Mouse (Mus musculus) heart, embryonic 11.5 days (tissue): ENCODE results near the gene Rtbdn. TPM values are rescaled to one million over a fixed set of nuclear protein-coding genes. Genes with fewer than 3 reads are reported as not detected.

ENCODE experiments used
- ATAC-seq: fragments of 200-750 bp; cut with Nextera tagmentation; replicated peaks from 2 replicates; pipeline ENCODE4 v1.8.0; 2017; ENCODE audit warnings: moderate library complexity; ENCODE audit not compliant: insufficient number of reproducible peaks, low FRiP score, low TSS enrichment
- H3K27ac ChIP-seq: fragments of 300-500 bp; sonication (generic); 2 replicates; pipeline ENCODE4 v1.5.1; 2014; ENCODE audit warnings: mild to moderate bottlenecking, low read depth, low read length
- H3K27me3 ChIP-seq: fragments of 300-500 bp; sonication (generic); 2 replicates; pipeline ENCODE4 v1.6.1; 2014; ENCODE audit warnings: mild to moderate bottlenecking, low read length, mixed read lengths; ENCODE audit not compliant: control insufficient read depth, insufficient read depth
- H3K36me3 ChIP-seq: fragments of 300-500 bp; sonication (generic); 2 replicates; pipeline ENCODE4 v1.6.1; 2014; ENCODE audit warnings: mild to moderate bottlenecking, low read length, moderate library complexity, mixed read lengths; ENCODE audit not compliant: control insufficient read depth, insufficient read depth
- H3K4me1 ChIP-seq: fragments of 300-500 bp; sonication (generic); 2 replicates; pipeline ENCODE4 v1.6.1; 2014; ENCODE audit warnings: low read length; ENCODE audit not compliant: control insufficient read depth, insufficient read depth
- H3K4me2 ChIP-seq: fragments of 300-500 bp; sonication (generic); 2 replicates; pipeline ENCODE4 v1.6.1; 2014; ENCODE audit warnings: mild to moderate bottlenecking, moderate library complexity
- H3K4me3 ChIP-seq: fragments of 300-500 bp; sonication (generic); 2 replicates; pipeline ENCODE4 v1.5.1; 2014; ENCODE audit warnings: low read depth, low read length
- H3K9ac ChIP-seq: fragments of 300-500 bp; sonication (generic); 2 replicates; pipeline ENCODE4 v1.6.1; 2014; ENCODE audit warnings: mild to moderate bottlenecking, low read depth, low read length, moderate library complexity
- H3K9me3 ChIP-seq: fragments of 300-500 bp; sonication (generic); replicated peaks from 2 replicates; pipeline ENCODE4 v1.6.1; 2016; ENCODE audit warnings: low read length; ENCODE audit not compliant: control insufficient read depth
- WGBS: fragments of 180-500 bp; shearing (Covaris S2); extraction: QIAGEN DNeasy Blood & Tissue Kit; methylation state at CpG from one replicate; pipeline ENCODE4 v1.1.7; 2014; ENCODE audit not compliant: insufficient replicate concordance; 5-methylcytosine and 5-hydroxymethylcytosine counted together
- polyA plus RNA-seq: library from polyadenylated mRNA; unstranded; fragments of >200 nt; fragmentation: Nextera tagmentation; extraction: Ambion mirVana; gene quantifications from 2 replicates; pipeline ENCODE4 v1.2.1, GENCODE M21; 2014

Gene Rtbdn
- polyA plus RNA-seq, 1 experiment from 2014 or later, result not detected

GRCm38 (mm10) chr8:84977435-84978247 is 30.9 kb downstream of the Rtbdn start:
- peaks cover 43% of the 10 kb centered on the region for H3K4me1 ChIP-seq
- WGBS, result under 1% methylated on average over 70 of the region's 70 CpGs
- peak overlapping the region; percentile 79 for H3K27ac ChIP-seq
- peak overlapping the region; percentile 60 for H3K4me3 ChIP-seq
- H3K27me3 ChIP-seq, result 0 out of 2 replicates have a peak, but pooled peaks cover 3% of the 10 kb centered on the region
- H3K4me2 ChIP-seq, result peak overlapping the region; percentile 98
- ATAC-seq, result no peak
- H3K9ac ChIP-seq, result peak overlapping the region; percentile 78
- H3K36me3 ChIP-seq, result no peaks in the 10 kb centered on the region
- H3K9me3 ChIP-seq, result no peaks in the 10 kb centered on the region

GRCm38 (mm10) chr8:84978248-84978940 is 31.6 kb downstream of the Rtbdn start, which contains the start of gene Junb:
TSS of gene Junb (minus strand) at chr8:84978718.
- 0 out of 2 replicates have a peak, but pooled peaks cover 3% of the 10 kb centered on the region for H3K27me3 ChIP-seq
- peak within 1 kb of the TSS; percentile 98 for H3K4me2 ChIP-seq
- H3K9me3 ChIP-seq, result no peaks in the 10 kb centered on the region
- peak; percentile 60 for ATAC-seq
- peaks cover 43% of the 10 kb centered on the region for H3K4me1 ChIP-seq
- H3K4me3 ChIP-seq, result peak within 1 kb of the TSS; percentile 60
- WGBS, result 1% methylated on average over 63 of the region's 63 CpGs
- H3K27ac ChIP-seq, result peak within 1 kb of the TSS; percentile 79
- H3K9ac ChIP-seq, result peak within 1 kb of the TSS; percentile 78
- H3K36me3 ChIP-seq, result no peaks in the 10 kb centered on the region

- ATAC-seq, result peak; percentile 11; the same call in 1 of the 2 replicates
- Histone ChIP-seq H3K27ac (0 out of 2 replicates have a peak overlapping the region, but pooled peaks have one; percentile 30), H3K27me3 (0 out of 2 replicates have a peak, but pooled peaks cover 3% of the 10 kb centered on the region), H3K4me1 (peaks cover 50% of the 10 kb centered on the region), H3K36me3 (no peaks in the 10 kb centered on the region), H3K9me3 (no peaks in the 10 kb centered on the region), H3K4me3 (peak overlapping the region; percentile 42), H3K4me2 (peak overlapping the region; percentile 98), H3K9ac (peak overlapping the region; percentile 67)
- WGBS, result 2% methylated on average over 39 of the region's 42 CpGs
Measured at GRCm38 (mm10) chr8:84979599-84980421, 33.0 kb downstream of the Rtbdn start.

- Histone ChIP-seq H3K9me3 (no peaks in the 10 kb centered on the region), H3K4me1 (peaks cover 54% of the 10 kb centered on the region), H3K27ac (no peak overlapping the region; the same call in 1 of the 2 replicates), H3K27me3 (0 out of 2 replicates have a peak, but pooled peaks cover 3% of the 10 kb centered on the region), H3K36me3 (no peaks in the 10 kb centered on the region), H3K4me2 (peak overlapping the region; percentile 98), H3K9ac (0 out of 2 replicates have a peak overlapping the region, but pooled peaks have one; percentile 3), H3K4me3 (no peak overlapping the region)
- ATAC-seq, result no peak
- WGBS, result 36% methylated on average over 11 of the region's 11 CpGs
Measured at GRCm38 (mm10) chr8:84980622-84981358, 34.0 kb downstream of the Rtbdn start.

- 75% methylated on average over 15 of the region's 15 CpGs for WGBS
- H3K27ac ChIP-seq, result no peak overlapping the region
- no peak overlapping the region for H3K9ac ChIP-seq
- H3K4me2 ChIP-seq, result no peak overlapping the region
- H3K9me3 ChIP-seq, result no peaks in the 10 kb centered on the region
- peaks cover 58% of the 10 kb centered on the region for H3K4me1 ChIP-seq
- ATAC-seq, result no peak
- H3K27me3 ChIP-seq, result 0 out of 2 replicates have a peak, but pooled peaks cover 3% of the 10 kb centered on the region
- H3K4me3 ChIP-seq, result no peak overlapping the region
- H3K36me3 ChIP-seq, result no peaks in the 10 kb centered on the region
Measured at GRCm38 (mm10) chr8:84981644-84982498, 35.1 kb downstream of the Rtbdn start.

GRCm38 (mm10) chr8:84982499-84983011 is 35.8 kb downstream of the Rtbdn start:
- Histone ChIP-seq H3K36me3 (no peaks in the 10 kb centered on the region), H3K4me1 (peaks cover 57% of the 10 kb centered on the region), H3K27ac (no peak overlapping the region), H3K27me3 (0 out of 2 replicates have a peak, but pooled peaks cover 3% of the 10 kb centered on the region), H3K4me2 (no peak overlapping the region), H3K9me3 (no peaks in the 10 kb centered on the region), H3K4me3 (no peak overlapping the region), H3K9ac (no peak overlapping the region)
- no peak for ATAC-seq
- WGBS, result 50% methylated on average over 3 of the region's 3 CpGs
